Mouse (Mus musculus): ENCODE data around the gene Trim2.

The Trim2 gene

GRCm38 (mm10) chr3:84136509-84136908, 170.2 kb downstream of the Trim2 start:
- DNase-seq (ENCODE audit: low read depth, low spot score): no peak

- no peak for DNase-seq (ENCODE audit: low read depth, low spot score)
Measured at GRCm38 (mm10) chr3:84135933-84136332, 170.7 kb downstream of the Trim2 start.

- no peak for DNase-seq (ENCODE audit: low read depth, low spot score)
Measured at GRCm38 (mm10) chr3:84135387-84135786, 171.3 kb downstream of the Trim2 start.

GRCm38 (mm10) chr3:84131369-84131768, 175.3 kb downstream of the Trim2 start:
- no peak for DNase-seq (ENCODE audit: low read depth, low spot score)

GRCm38 (mm10) chr3:84130776-84131175, 175.9 kb downstream of the Trim2 start:
- no peak for DNase-seq (ENCODE audit: low read depth, low spot score)

GRCm38 (mm10) chr3:84128871-84129870, 177.5 kb downstream of the Trim2 start:
- DNase-seq (ENCODE audit: low read depth, low spot score): no peak

- no peak for DNase-seq (ENCODE audit: low read depth, low spot score)
Measured at GRCm38 (mm10) chr3:84127431-84127830, 179.2 kb downstream of the Trim2 start.

- peak; percentile 71 for DNase-seq (ENCODE audit: low read depth, low spot score)
Measured at GRCm38 (mm10) chr3:84126721-84127120, 180.0 kb downstream of the Trim2 start.

GRCm38 (mm10) chr3:84125704-84126289, 180.9 kb downstream of the Trim2 start:
- no peak for DNase-seq (ENCODE audit: low read depth, low spot score)

- DNase-seq (ENCODE audit: low read depth, low spot score): no peak
Measured at GRCm38 (mm10) chr3:84123461-84123860, 183.2 kb downstream of the Trim2 start.

GRCm38 (mm10) chr3:84118718-84119117, 188.0 kb downstream of the Trim2 start:
- no peak for DNase-seq (ENCODE audit: low read depth, low spot score)

- no peak for DNase-seq (ENCODE audit: low read depth, low spot score)
Measured at GRCm38 (mm10) chr3:84118178-84118577, 188.5 kb downstream of the Trim2 start.

Data from A20 (cell line).